Mouse (Mus musculus) brain, embryonic 18.5 days (tissue): Measurements from ENCODE around the gene Hace1.

Experiments used
- DNase-seq: peaks from one replicate; pipeline ENCODE4 v3.0.0-alpha.2; 2012; ENCODE audit warnings: low read depth, low spot score

The Hace1 gene

GRCm38 (mm10) chr10:45698930-45699329 is 121.3 kb downstream of the Hace1 start:
- no peak for DNase-seq

- DNase-seq = no peak
Observed at GRCm38 (mm10) chr10:45706849-45707248, 129.2 kb downstream of the Hace1 start.

GRCm38 (mm10) chr10:45710848-45711247 is 133.2 kb downstream of the Hace1 start:
- DNase-seq = no peak

GRCm38 (mm10) chr10:45711348-45711747 is 133.7 kb downstream of the Hace1 start:
- no peak for DNase-seq
